Mouse (Mus musculus) neural tube, embryonic 11.5 days (tissue): ENCODE measurements around the gene Car12. TPM values are rescaled to one million over a fixed set of nuclear protein-coding genes. Genes with fewer than 3 reads are reported as not detected.

Source experiments
- ATAC-seq: fragments of 200-750 bp; cut with Nextera tagmentation; 2 replicates; pipeline ENCODE4 v1.8.0; 2017; ENCODE audit warnings: moderate number of reproducible peaks, mild to moderate bottlenecking, moderate TSS enrichment, moderate library complexity; ENCODE audit not compliant: insufficient read depth, low FRiP score, low TSS enrichment
- DNase-seq: peaks from one replicate; pipeline ENCODE4 v3.0.0-alpha.2; 2015; ENCODE audit warnings: low spot score
- H3K27ac ChIP-seq: fragments of 300-500 bp; sonication (generic); 2 replicates; pipeline ENCODE4 v1.5.1; 2014; ENCODE audit warnings: low read depth, mild to moderate bottlenecking, low read length
- H3K27me3 ChIP-seq: fragments of 300-500 bp; sonication (generic); 2 replicates; pipeline ENCODE4 v1.6.1; 2014; ENCODE audit warnings: mild to moderate bottlenecking, low read length, mixed read lengths; ENCODE audit not compliant: control insufficient read depth, insufficient read depth
- H3K36me3 ChIP-seq: fragments of 300-500 bp; sonication (generic); 2 replicates; pipeline ENCODE4 v1.6.1; 2014; ENCODE audit warnings: mild to moderate bottlenecking, low read length, moderate library complexity, mixed read lengths; ENCODE audit not compliant: control insufficient read depth, insufficient read depth
- H3K4me1 ChIP-seq: fragments of 300-500 bp; sonication (generic); 2 replicates; pipeline ENCODE4 v1.6.1; 2014; ENCODE audit warnings: low read length, mixed read lengths; ENCODE audit not compliant: control insufficient read depth, insufficient read depth
- H3K4me2 ChIP-seq: fragments of 300-500 bp; sonication (generic); 2 replicates; pipeline ENCODE4 v1.6.1; 2014; ENCODE audit warnings: low read depth, mild to moderate bottlenecking, moderate library complexity
- H3K4me3 ChIP-seq: fragments of 300-500 bp; sonication (generic); 2 replicates; pipeline ENCODE4 v1.5.1; 2014; ENCODE audit warnings: low read depth, low read length
- H3K9ac ChIP-seq: fragments of 300-500 bp; sonication (generic); 2 replicates; pipeline ENCODE4 v1.6.1; 2014; ENCODE audit warnings: mild to moderate bottlenecking, low read length
- H3K9me3 ChIP-seq: fragments of 300-500 bp; sonication (generic); 2 replicates; pipeline ENCODE4 v1.6.1; 2016; ENCODE audit warnings: low read length; ENCODE audit not compliant: control insufficient read depth
- WGBS: fragments of 180-500 bp; shearing (Covaris S2); extraction: QIAGEN DNeasy Blood & Tissue Kit; methylation state at CpG from one replicate; pipeline ENCODE4 v1.1.7; 2014; 5-methylcytosine and 5-hydroxymethylcytosine counted together
- polyA plus RNA-seq: library from polyadenylated mRNA; unstranded; fragments of >200 nt; fragmentation: Nextera tagmentation; extraction: Ambion mirVana; gene quantifications from 2 replicates; pipeline ENCODE4 v1.2.1, GENCODE M21; 2014

The Car12 gene
- polyA plus RNA-seq, 1 experiment from 2014 or later: 0.17 TPM

- Histone ChIP-seq H3K4me3 (no peak overlapping the region), H3K9me3 (no peaks in the 10 kb centered on the region), H3K27me3 (no peaks in the 10 kb centered on the region), H3K4me1 (no peaks in the 10 kb centered on the region), H3K4me2 (no peak overlapping the region), H3K36me3 (no peaks in the 10 kb centered on the region), H3K9ac (no peak overlapping the region), H3K27ac (no peak overlapping the region)
- DNase-seq: no peak
- no peak for ATAC-seq
- WGBS: 89% methylated on average over 2 of the region's 2 CpGs
Observed at GRCm38 (mm10) chr9:66735122-66735521, 21.6 kb downstream of the Car12 start.

GRCm38 (mm10) chr9:66736016-66736415, 22.5 kb downstream of the Car12 start:
- H3K9me3 ChIP-seq: no peaks in the 10 kb centered on the region
- H3K4me2 ChIP-seq: no peak overlapping the region
- no peaks in the 10 kb centered on the region for H3K4me1 ChIP-seq
- no peak overlapping the region for H3K4me3 ChIP-seq
- no peak overlapping the region for H3K9ac ChIP-seq
- no peaks in the 10 kb centered on the region for H3K27me3 ChIP-seq
- WGBS: 65% methylated on average over 3 of the region's 3 CpGs
- no peak for ATAC-seq
- no peak overlapping the region for H3K27ac ChIP-seq
- H3K36me3 ChIP-seq: no peaks in the 10 kb centered on the region
- DNase-seq: no peak

GRCm38 (mm10) chr9:66736551-66736950, 23.1 kb downstream of the Car12 start:
- no peak overlapping the region for H3K4me3 ChIP-seq

DNA sequence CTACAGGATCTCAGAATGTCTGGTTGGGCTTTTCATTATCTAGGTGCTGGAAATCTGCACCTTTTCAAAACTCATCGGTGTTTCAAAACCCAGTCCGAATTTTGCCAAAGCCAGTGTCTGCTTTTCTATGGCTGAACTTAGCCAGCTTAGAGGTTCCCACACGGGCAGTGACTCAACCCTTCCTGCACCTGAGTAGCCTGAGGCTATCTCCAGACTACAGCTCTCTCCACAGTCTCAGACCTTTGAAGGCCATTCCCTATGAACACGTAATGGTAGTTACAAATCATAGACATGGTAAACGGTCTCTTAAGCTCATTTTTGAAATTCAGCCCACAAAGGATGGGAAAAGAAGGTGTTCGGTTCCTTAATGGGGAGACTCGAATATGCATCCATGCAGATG, 26.0 kb downstream of the Car12 start:
- H3K27me3 ChIP-seq: no peaks in the 10 kb centered on the region
- WGBS: 87% methylated on average over 7 of the region's 7 CpGs
- no peak overlapping the region for H3K9ac ChIP-seq
- ATAC-seq (no peak), DNase-seq (no peak)
- no peak overlapping the region for H3K27ac ChIP-seq
- no peaks in the 10 kb centered on the region for H3K9me3 ChIP-seq
- no peaks in the 10 kb centered on the region for H3K4me1 ChIP-seq
- no peaks in the 10 kb centered on the region for H3K36me3 ChIP-seq
- H3K4me2 ChIP-seq: no peak overlapping the region
- no peak overlapping the region for H3K4me3 ChIP-seq

More at GRCm38 (mm10) chr9:66736551-66736950, 23.1 kb downstream of the Car12 start:
- no peaks in the 10 kb centered on the region for H3K4me1 ChIP-seq
- H3K27me3 ChIP-seq: no peaks in the 10 kb centered on the region
- DNase-seq (no peak), ATAC-seq (no peak)
- no peak overlapping the region for H3K27ac ChIP-seq
- 48% methylated on average over 2 of the region's 2 CpGs for WGBS
- H3K36me3 ChIP-seq: no peaks in the 10 kb centered on the region
- H3K9me3 ChIP-seq: no peaks in the 10 kb centered on the region
- H3K9ac ChIP-seq: no peak overlapping the region
- H3K4me2 ChIP-seq: no peak overlapping the region

GRCm38 (mm10) chr9:66744531-66744930, 31.0 kb downstream of the Car12 start:
- no peak overlapping the region for H3K27ac ChIP-seq
- WGBS: 80% methylated on average over 2 of the region's 2 CpGs
- no peak for DNase-seq
- no peaks in the 10 kb centered on the region for H3K36me3 ChIP-seq
- H3K4me3 ChIP-seq: no peak overlapping the region
- ATAC-seq: no peak
- H3K27me3 ChIP-seq: no peaks in the 10 kb centered on the region
- H3K4me2 ChIP-seq: no peak overlapping the region
- H3K4me1 ChIP-seq: no peaks in the 10 kb centered on the region
- no peak overlapping the region for H3K9ac ChIP-seq
- no peaks in the 10 kb centered on the region for H3K9me3 ChIP-seq

DNA sequence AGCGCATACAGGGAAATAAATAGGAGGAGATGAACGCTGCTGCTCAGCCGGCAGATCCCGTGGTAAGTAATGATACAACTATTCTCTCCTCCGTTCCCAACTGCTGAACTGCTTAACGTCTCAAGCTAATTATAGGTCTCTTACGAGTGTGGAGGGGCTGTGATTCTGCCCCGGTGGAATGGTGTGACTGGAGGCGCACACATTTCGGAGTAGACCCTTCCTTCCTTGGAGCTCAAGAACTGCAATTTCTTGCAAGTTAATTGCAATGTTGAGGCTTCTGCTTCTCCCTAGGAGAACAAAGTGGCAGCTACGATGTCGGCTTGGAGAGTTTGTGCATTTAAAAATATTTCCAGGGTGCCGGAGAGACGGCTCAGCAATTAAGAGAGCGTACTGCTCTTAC, 34.9 kb downstream of the Car12 start:
- Histone ChIP-seq H3K27ac (no peak overlapping the region), H3K27me3 (no peaks in the 10 kb centered on the region), H3K36me3 (no peaks in the 10 kb centered on the region), H3K4me3 (no peak overlapping the region), H3K4me1 (no peaks in the 10 kb centered on the region), H3K4me2 (no peak overlapping the region), H3K9ac (no peak overlapping the region), H3K9me3 (no peaks in the 10 kb centered on the region)
- WGBS: 90% methylated on average over 15 of the region's 15 CpGs
- ATAC-seq: no peak
- no peak for DNase-seq

GRCm38 (mm10) chr9:66752849-66753248, 39.4 kb downstream of the Car12 start:
- ATAC-seq (no peak), DNase-seq (no peak)
- H3K27ac ChIP-seq: no peak overlapping the region
- H3K4me2 ChIP-seq: no peak overlapping the region
- H3K27me3 ChIP-seq: no peaks in the 10 kb centered on the region
- no peaks in the 10 kb centered on the region for H3K36me3 ChIP-seq
- WGBS: 83% methylated on average over 6 of the region's 6 CpGs
- H3K4me1 ChIP-seq: no peaks in the 10 kb centered on the region
- no peak overlapping the region for H3K9ac ChIP-seq
- H3K9me3 ChIP-seq: no peaks in the 10 kb centered on the region
- H3K4me3 ChIP-seq: no peak overlapping the region

DNA sequence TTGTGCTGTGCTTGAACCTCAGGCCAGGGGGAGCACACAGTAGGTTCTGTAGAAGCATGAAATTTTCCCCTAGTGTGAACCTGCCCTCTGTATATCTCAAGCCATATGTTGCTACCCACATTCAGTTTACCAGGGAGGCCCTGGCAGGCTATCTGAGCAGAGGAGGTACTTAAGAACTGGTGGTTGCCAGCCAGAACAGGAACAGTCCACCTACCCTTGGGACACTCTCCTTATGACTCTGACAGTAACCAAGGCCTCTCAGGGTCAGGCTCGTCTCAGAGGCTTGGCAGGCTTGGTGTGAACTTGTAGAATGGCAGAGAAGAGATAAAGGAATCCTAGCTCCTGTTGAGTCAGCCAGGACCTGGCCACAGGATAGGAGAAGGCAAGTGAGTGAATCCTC, 47.5 kb downstream of the Car12 start:
- H3K27ac ChIP-seq: no peak overlapping the region
- H3K4me3 ChIP-seq: no peak overlapping the region
- H3K4me2 ChIP-seq: no peak overlapping the region
- H3K36me3 ChIP-seq: no peaks in the 10 kb centered on the region
- no peaks in the 10 kb centered on the region for H3K27me3 ChIP-seq
- H3K9ac ChIP-seq: no peak overlapping the region
- H3K4me1 ChIP-seq: no peaks in the 10 kb centered on the region
- 63% methylated on average over 1 of the region's 1 CpGs for WGBS
- no peak for DNase-seq
- no peaks in the 10 kb centered on the region for H3K9me3 ChIP-seq
- ATAC-seq: no peak

DNA sequence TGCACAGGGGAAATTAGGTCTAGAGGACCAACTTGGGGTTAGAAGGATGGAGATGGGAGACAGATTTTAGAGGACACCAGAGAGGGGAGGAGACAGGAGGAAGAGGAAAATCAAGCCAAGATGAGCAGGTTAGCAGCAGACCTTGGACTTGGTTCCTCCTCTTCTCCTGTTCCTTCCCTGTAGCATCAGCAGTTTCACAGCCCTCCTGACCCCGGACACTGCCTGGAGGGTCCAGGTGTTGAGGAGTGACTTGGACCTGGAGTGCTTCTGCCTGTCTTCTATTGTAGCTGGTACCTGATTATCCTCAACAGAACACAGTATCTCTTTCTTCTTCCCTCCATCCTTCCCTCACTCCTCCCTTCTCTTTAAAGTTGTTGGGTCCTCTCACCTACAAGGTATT, 55.2 kb downstream of the Car12 start:
- Histone ChIP-seq H3K27ac (no peak overlapping the region), H3K9me3 (no peaks in the 10 kb centered on the region), H3K4me1 (no peaks in the 10 kb centered on the region), H3K9ac (no peak overlapping the region), H3K27me3 (no peaks in the 10 kb centered on the region), H3K4me2 (no peak overlapping the region), H3K4me3 (no peak overlapping the region), H3K36me3 (no peaks in the 10 kb centered on the region)
- no peak for ATAC-seq
- DNase-seq: no peak
- WGBS: 82% methylated on average over 1 of the region's 1 CpGs
